Mouse (Mus musculus): Measurements from ENCODE around the gene Ssxa1.
"Not testable (repeated sequence)": the region's sequence is repeated elsewhere in the genome, so short reads cannot be mapped to it uniquely, and the experiment has no call there.

The Ssxa1 gene

GRCm38 (mm10) chrX:21115520-21115919, at the start of gene Ssxa1:
Ssxa1 (plus strand) TSS chrX:21115820.
- no peak for DNase-seq (ENCODE audit: low read depth, low spot score)

DNA sequence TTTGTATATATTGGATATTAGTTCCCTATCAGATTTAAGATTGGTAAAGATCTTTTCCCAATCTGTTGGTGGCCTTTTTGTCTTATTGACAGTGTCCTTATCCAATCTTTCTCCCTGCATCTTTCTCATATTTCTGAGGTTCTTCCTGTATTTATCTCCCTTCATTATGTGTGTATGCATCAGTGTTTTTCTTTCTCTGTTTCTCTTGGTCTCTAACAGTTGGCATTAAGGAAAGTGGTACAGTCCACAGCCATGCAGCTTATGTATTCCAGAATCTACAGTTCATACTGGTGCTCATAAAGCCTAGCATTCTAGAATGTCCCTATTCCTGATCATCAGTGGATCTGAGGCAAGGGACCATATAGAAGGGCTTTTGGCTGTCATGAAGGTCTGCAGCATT, 47.5 kb upstream of the Ssxa1 start, which contains the start of gene Spaca5:
Gene Spaca5, plus strand, starts transcription at position 301 of the 400 bp plus-strand sequence.
- no peak for DNase-seq (ENCODE audit: low read depth, low spot score)

DNA sequence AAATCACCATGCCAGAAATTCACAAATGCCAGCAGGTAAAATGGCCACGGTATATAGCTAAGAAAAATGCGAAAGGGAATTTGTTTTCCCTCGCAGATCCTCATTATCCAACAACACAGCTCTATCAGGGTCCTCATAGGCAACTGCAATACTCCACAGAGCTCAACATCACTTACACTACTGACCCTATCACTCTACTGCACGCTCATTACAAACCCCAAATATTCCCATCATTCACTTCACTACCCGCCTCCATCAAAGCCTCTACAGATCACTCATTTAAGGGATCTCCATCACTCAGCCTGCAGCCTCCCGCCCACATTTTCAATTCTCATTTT, 27.0 kb upstream of the Ssxa1 start:
- DNase-seq (ENCODE audit: low read depth, low spot score) = no peak

DNA sequence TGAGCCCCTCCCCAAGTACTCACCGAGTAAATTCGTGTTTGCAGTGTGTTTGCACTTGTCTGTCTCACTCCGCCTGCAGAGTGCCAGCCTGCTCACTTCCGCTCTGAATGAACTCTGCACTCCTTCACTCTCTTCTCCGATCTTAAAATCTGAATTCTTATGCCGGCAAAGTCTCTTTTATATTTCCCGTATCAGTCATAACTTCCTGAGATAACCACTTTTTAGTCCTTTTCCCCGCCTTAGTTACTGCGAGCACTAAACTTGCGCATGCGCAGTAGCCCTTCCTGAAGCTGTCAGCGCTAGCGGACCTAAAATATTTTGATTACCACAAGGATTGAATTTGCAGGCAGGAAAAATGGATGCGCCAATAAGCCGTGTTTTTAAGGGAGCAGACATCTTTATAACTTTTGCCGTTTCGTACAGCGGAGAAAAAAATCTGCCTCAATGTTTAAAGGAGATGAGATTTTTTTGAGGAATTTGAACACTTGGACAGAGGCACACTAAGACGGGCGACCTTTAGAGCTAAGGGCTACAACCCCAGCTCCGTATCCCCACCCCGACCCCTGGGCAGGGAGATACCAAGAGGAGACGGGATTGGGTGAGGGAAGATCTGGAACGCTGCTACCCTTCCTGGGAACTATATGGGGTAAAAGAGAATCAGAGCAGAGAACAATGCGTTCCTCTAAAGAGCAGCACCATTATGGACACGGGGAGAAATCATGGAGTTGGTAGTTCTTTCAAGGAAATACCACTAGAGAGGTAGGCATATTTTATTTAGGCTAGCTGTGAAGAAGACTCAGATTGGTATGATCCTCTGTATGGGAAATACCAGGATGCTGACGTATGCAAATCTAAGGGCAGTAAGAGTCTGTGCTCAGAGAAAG, 26.4 kb upstream of the Ssxa1 start, which contains the start of gene Zfp300:
Gene Zfp300, minus strand, starts transcription at position 545 of the 884 bp plus-strand sequence.
- DNase-seq (ENCODE audit: low read depth, low spot score) = peak; percentile 62

GRCm38 (mm10) chrX:21089867-21090239, 25.8 kb upstream of the Ssxa1 start:
- no peak for DNase-seq (ENCODE audit: low read depth, low spot score)

DNA sequence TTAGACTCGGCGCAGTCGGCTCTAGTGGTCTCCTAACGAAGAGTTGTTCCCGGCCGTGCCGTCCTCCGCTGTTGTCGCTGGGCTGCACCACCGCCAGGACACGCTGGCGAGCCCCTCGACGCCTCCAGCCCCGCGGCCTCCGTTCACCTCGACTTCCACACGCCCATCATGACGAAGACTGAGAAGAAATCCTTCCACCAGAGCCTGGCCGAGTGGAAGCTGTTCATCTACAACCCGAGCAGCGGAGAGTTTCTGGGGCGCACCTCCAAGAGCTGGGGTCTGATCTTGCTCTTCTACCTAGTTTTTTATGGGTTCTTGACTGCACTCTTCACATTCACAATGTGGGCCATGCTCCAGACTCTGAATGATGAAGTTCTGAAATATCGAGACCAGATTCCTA, 31.1 kb downstream of the Ssxa1 start:
- DNase-seq (ENCODE audit: low read depth, low spot score) = not testable (repeated sequence)

All from ZHBTc4 (cell line).